Comparison of ENCODE assay signal across 11 mouse cellular contexts in genomic region chr1:56991613-56992012, GRCm38 (mm10). TPM values are rescaled to one million over a fixed set of nuclear protein-coding genes. Genes with fewer than 3 reads are reported as not detected.
DNase-seq lines count a peak whose midpoint lies in the region; ATAC-seq and TF ChIP-seq lines count a peak whose summit lies in the region.
"Had no signal": no experiment of that assay in that cellular context is flagged by ENCODE, and none has a peak within 500 bp of the region (broad histone marks: within the 10 kb centered on the region; RNA-seq: fewer than 3 reads in every experiment).

No protein-coding gene starts in this region.

- no peak overlapping the region for H3K4me2 ChIP-seq in intestine, embryonic 15.5 days (replicated peaks)
- H3K4me2 ChIP-seq: neural tube, embryonic 15.5 days; stomach, embryonic 15.5 days had no signal

- no peaks in the 10 kb centered on the region for H3K27me3 ChIP-seq in intestine, embryonic 15.5 days (replicated peaks)

- no peak overlapping the region for H3K4me3 ChIP-seq in layer of hippocampus, adult 2 months
- no peak overlapping the region for H3K4me3 ChIP-seq in intestine, embryonic 15.5 days (replicated peaks)
- H3K4me3 ChIP-seq: neural tube, embryonic 15.5 days; stomach, embryonic 15.5 days had no signal

- H3K27ac ChIP-seq in layer of hippocampus, adult 2 months: no peak overlapping the region
- no peak overlapping the region for H3K27ac ChIP-seq in intestine, embryonic 15.5 days
- H3K27ac ChIP-seq: neural tube, embryonic 15.5 days; stomach, embryonic 15.5 days had no signal

- no peaks in the 10 kb centered on the region for H3K36me3 ChIP-seq in intestine, embryonic 15.5 days
- H3K36me3 ChIP-seq: neural tube, embryonic 15.5 days; stomach, embryonic 15.5 days had no signal

- 53% methylated on average over 4 of the region's 4 CpGs for WGBS in intestine, embryonic 15.5 days

- no peaks in the 10 kb centered on the region for H3K9me3 ChIP-seq in intestine, embryonic 15.5 days
- H3K9me3 ChIP-seq: neural tube, embryonic 15.5 days; stomach, embryonic 15.5 days had no signal

- no peaks in the 10 kb centered on the region for H3K4me1 ChIP-seq in intestine, embryonic 15.5 days (replicated peaks)
- H3K4me1 ChIP-seq: neural tube, embryonic 15.5 days; stomach, embryonic 15.5 days had no signal

- peak; percentile 55 for ATAC-seq in common myeloid progenitor, adult 5-6 weeks (replicated peaks; ENCODE audit: low read depth, poor library complexity, severe bottlenecking)
- ATAC-seq in megakaryocyte-erythroid progenitor cell, adult 5-6 weeks (replicated peaks; ENCODE audit: low FRiP score, low TSS enrichment, poor library complexity, severe bottlenecking): no peak
- no peak for ATAC-seq in intestine, embryonic 15.5 days
- ATAC-seq: inflammation-experienced regulatory T-cells, adult 6 months had no signal

- peak; percentile 37 for DNase-seq in embryo, embryonic 10 days (ENCODE audit: low spot score)
- no peak for DNase-seq in embryo, embryonic 9.5 days (ENCODE audit: extremely low spot score)
- DNase-seq in layer of hippocampus, adult 2 months (ENCODE audit: low spot score in 2 of 2): no peak
- DNase-seq in layer of hippocampus, postnatal 14 days (ENCODE audit: low spot score in 2 of 2): no peak
- DNase-seq in B cell, adult 2 months: peak; percentile 55 to 59

- no peak overlapping the region for H3K9ac ChIP-seq in intestine, embryonic 15.5 days
- H3K9ac ChIP-seq: neural tube, embryonic 15.5 days; stomach, embryonic 15.5 days had no signal

- TF ChIP-seq CTCF in layer of hippocampus, adult 2 months (conservative IDR thresholded peaks at IDR 0.05): peak; percentile 64

RNA-seq across cellular contexts. Expression of gene Satb2, which starts 13.2 kb away (rescaled TPM):
- 10 to 100 TPM; 14.1 to 16.9 TPM for total RNA-seq in layer of hippocampus, adult 2 months (2021)
- total RNA-seq in layer of hippocampus, postnatal 14 days (2021): 10 to 100 TPM; 14.8 TPM
- 0.46 and 0.49 TPM in 2 replicates for total RNA-seq in common myeloid progenitor, adult 5-6 weeks (2017)
- 0.17 and 1.8 TPM in 2 replicates for total RNA-seq in megakaryocyte-erythroid progenitor cell, adult 5-6 weeks (2014; fragmentation: Nextera tagmentation)
- total RNA-seq in megakaryocyte-erythroid progenitor cell, adult 5-6 weeks (2017): not detected in 2 replicates
- 2.7 and 2.9 TPM in 2 replicates for polyA plus RNA-seq in intestine, embryonic 15.5 days (2015; fragmentation: Nextera tagmentation; extraction: Ambion mirVana)
- polyA plus RNA-seq: inflammation-experienced regulatory T-cells, adult 6 months had no signal

Comparison
In these comparisons a context has a peak if more than half of its experiments do, and no peak if none do; other contexts are left out.
1. DNase-seq: peak in embryo, embryonic 10 days (single experiment) and B cell, adult 2 months (2 of 2); none in embryo, embryonic 9.5 days (single experiment), layer of hippocampus, adult 2 months (0 of 2) and layer of hippocampus, postnatal 14 days (0 of 2).
2. RNA of gene Satb2, which starts 13.2 kb away (total RNA-seq): 14.1 to 16.9 TPM in layer of hippocampus, adult 2 months and 14.8 TPM in layer of hippocampus, postnatal 14 days; 0.17 to 1.8 TPM in megakaryocyte-erythroid progenitor cell, adult 5-6 weeks and 0.46 to 0.49 TPM in common myeloid progenitor, adult 5-6 weeks; every median in the first group is over 4 times any median in the second.